Mouse (Mus musculus): ENCODE data around the gene Lcn10. TPM values are rescaled to one million over a fixed set of nuclear protein-coding genes. Genes with fewer than 3 reads are reported as not detected.
"Not testable (repeated sequence)": the region's sequence is repeated elsewhere in the genome, so short reads cannot be mapped to it uniquely, and the experiment has no call there.

The Lcn10 gene
- total RNA-seq (2021), result not detected

GRCm38 (mm10) chr2:25682426-25682825 is at the start of gene Lcn10:
TSS of gene Lcn10 (plus strand) at chr2:25682726.
- DNase-seq (ENCODE audit: extremely low spot score in 1 of 2, low spot score in 1 of 2), result no peak

GRCm38 (mm10) chr2:25633616-25634015 is 48.9 kb upstream of the Lcn10 start:
- no peak for DNase-seq (ENCODE audit: extremely low spot score in 1 of 2, low spot score in 1 of 2)

GRCm38 (mm10) chr2:25634046-25634445 is 48.5 kb upstream of the Lcn10 start:
- no peak for DNase-seq (ENCODE audit: extremely low spot score in 1 of 2, low spot score in 1 of 2)

GRCm38 (mm10) chr2:25639890-25640289 is 42.6 kb upstream of the Lcn10 start:
- peak in 1 of 2 experiments; percentile 71 for DNase-seq (ENCODE audit: extremely low spot score in 1 of 2, low spot score in 1 of 2)

- DNase-seq (ENCODE audit: extremely low spot score in 1 of 2, low spot score in 1 of 2), result no peak
These were observed 29.6 kb upstream of the Lcn10 start, which contains the start of gene Lcn8 for GRCm38 (mm10) chr2:25652902-25653301. TSS of gene Lcn8 (plus strand) at chr2:25653120.

- DNase-seq (ENCODE audit: extremely low spot score in 1 of 2, low spot score in 1 of 2), result no peak
These were observed 28.0 kb upstream of the Lcn10 start for GRCm38 (mm10) chr2:25654502-25654901.

- no peak for DNase-seq (ENCODE audit: extremely low spot score in 1 of 2, low spot score in 1 of 2)
These were observed 25.8 kb upstream of the Lcn10 start for GRCm38 (mm10) chr2:25656691-25657090.

- DNase-seq (ENCODE audit: extremely low spot score in 1 of 2, low spot score in 1 of 2), result no peak
These were observed 25.3 kb upstream of the Lcn10 start for GRCm38 (mm10) chr2:25657246-25657645.

- no peak for DNase-seq (ENCODE audit: extremely low spot score in 1 of 2, low spot score in 1 of 2)
These were observed 24.9 kb upstream of the Lcn10 start, which contains the start of gene Lcn5 for GRCm38 (mm10) chr2:25657652-25658051. TSS of gene Lcn5 (plus strand) at chr2:25657952.

- DNase-seq (ENCODE audit: extremely low spot score in 1 of 2, low spot score in 1 of 2), result no peak
These were observed 22.2 kb upstream of the Lcn10 start for GRCm38 (mm10) chr2:25660279-25660678.

- no peak for DNase-seq (ENCODE audit: extremely low spot score in 1 of 2, low spot score in 1 of 2)
These were observed 21.1 kb upstream of the Lcn10 start for GRCm38 (mm10) chr2:25661245-25661970.

GRCm38 (mm10) chr2:25663511-25663910 is 19.0 kb upstream of the Lcn10 start:
- DNase-seq (ENCODE audit: extremely low spot score in 1 of 2, low spot score in 1 of 2), result peak in 1 of 2 experiments; percentile 75

- no peak for DNase-seq (ENCODE audit: extremely low spot score in 1 of 2, low spot score in 1 of 2)
These were observed 18.4 kb upstream of the Lcn10 start for GRCm38 (mm10) chr2:25664125-25664524.

GRCm38 (mm10) chr2:25666516-25666915 is 16.0 kb upstream of the Lcn10 start:
- no peak for DNase-seq (ENCODE audit: extremely low spot score in 1 of 2, low spot score in 1 of 2)

GRCm38 (mm10) chr2:25676486-25676885 is 6.0 kb upstream of the Lcn10 start, which contains the start of gene Lcn6:
TSS of gene Lcn6 (plus strand) at chr2:25676786.
- no peak for DNase-seq (ENCODE audit: extremely low spot score in 1 of 2, low spot score in 1 of 2)

- no peak for DNase-seq (ENCODE audit: extremely low spot score in 1 of 2, low spot score in 1 of 2)
These were observed 3.0 kb upstream of the Lcn10 start for GRCm38 (mm10) chr2:25679559-25679958.

- no peak for DNase-seq (ENCODE audit: extremely low spot score in 1 of 2, low spot score in 1 of 2)
These were observed 4.4 kb downstream of the Lcn10 start for GRCm38 (mm10) chr2:25686941-25687340.

- DNase-seq (ENCODE audit: extremely low spot score in 1 of 2, low spot score in 1 of 2), result peak; percentile 32 to 86
These were observed 12.1 kb downstream of the Lcn10 start for GRCm38 (mm10) chr2:25694605-25695004.

GRCm38 (mm10) chr2:25696951-25697350 is 14.4 kb downstream of the Lcn10 start:
- no peak for DNase-seq (ENCODE audit: extremely low spot score in 1 of 2, low spot score in 1 of 2)

- no peak for DNase-seq (ENCODE audit: extremely low spot score in 1 of 2, low spot score in 1 of 2)
These were observed 16.2 kb downstream of the Lcn10 start for GRCm38 (mm10) chr2:25698696-25699095.

- not testable (repeated sequence) for DNase-seq (ENCODE audit: extremely low spot score in 1 of 2, low spot score in 1 of 2)
These were observed 17.2 kb downstream of the Lcn10 start, which contains the start of gene Obp2a for GRCm38 (mm10) chr2:25699743-25700142. TSS of gene Obp2a (plus strand) at chr2:25700043.

- DNase-seq (ENCODE audit: extremely low spot score in 1 of 2, low spot score in 1 of 2), result no peak
These were observed 18.5 kb downstream of the Lcn10 start for GRCm38 (mm10) chr2:25701001-25701400.
